Mouse (Mus musculus) ES-Bruce4 (cell line): Measurements from ENCODE around the gene Qars.

Experiments
- CTCF ChIP-seq: IDR thresholded peaks from one replicate; pipeline ENCODE4 v1.8.1; 2011; ENCODE audit warnings: low read depth, low read length
- EP300 ChIP-seq: IDR thresholded peaks from 2 replicates; pipeline ENCODE4 v1.6.1; 2011; ENCODE audit warnings: low read depth, low read length; ENCODE audit not compliant: insufficient read depth
- POLR2A ChIP-seq: IDR thresholded peaks from one replicate; pipeline ENCODE4 v1.8.1; 2011; ENCODE audit warnings: low read length; ENCODE audit not compliant: insufficient read depth

DNA sequence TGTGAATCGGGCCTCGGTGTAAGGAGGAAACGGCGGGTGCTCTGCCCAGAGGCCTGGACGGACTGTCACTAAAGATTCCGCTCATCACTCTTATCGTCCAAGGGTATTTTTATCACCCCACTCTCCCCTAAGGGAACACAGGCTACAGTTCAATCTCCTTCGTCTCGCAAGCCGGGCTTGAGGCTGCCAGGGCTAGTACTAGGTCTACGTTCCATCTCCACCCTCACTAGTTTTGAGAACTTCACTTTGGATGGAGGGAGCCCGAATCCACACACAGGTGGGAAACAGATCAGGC, 16.3 kb upstream of the Qars start:
- TF ChIP-seq EP300: no peak
- TF ChIP-seq POLR2A: no peak
- TF ChIP-seq CTCF: no peak
